Mouse (Mus musculus) forebrain, embryonic 16.5 days (tissue): Measurements from ENCODE around the gene Adarb2. TPM values are rescaled to one million over a fixed set of nuclear protein-coding genes. Genes with fewer than 3 reads are reported as not detected.
A peak's percentile ranks its signal among the peaks of the same experiment; 100 is the strongest.

ENCODE experiments used
- ATAC-seq: fragments of 200-750 bp; cut with Nextera tagmentation; 2 replicates; pipeline ENCODE4 v1.8.0; 2017; ENCODE audit warnings: mild to moderate bottlenecking, moderate library complexity
- H3K27ac ChIP-seq: fragments of 300-500 bp; sonication (generic); 2 replicates; pipeline ENCODE4 v1.5.1; 2014; ENCODE audit warnings: low read length, control low read depth
- H3K27me3 ChIP-seq: fragments of 300-500 bp; sonication (generic); replicated peaks from 2 replicates; pipeline ENCODE4 v1.6.1; 2014; ENCODE audit warnings: low read length; ENCODE audit not compliant: control insufficient read depth, insufficient read depth
- H3K36me3 ChIP-seq: fragments of 300-500 bp; sonication (generic); 2 replicates; pipeline ENCODE4 v1.6.1; 2014; ENCODE audit not compliant: control insufficient read depth, insufficient read depth
- H3K4me1 ChIP-seq: fragments of 300-500 bp; sonication (generic); replicated peaks from 2 replicates; pipeline ENCODE4 v1.6.1; 2014; ENCODE audit warnings: low read length; ENCODE audit not compliant: control insufficient read depth, insufficient read depth
- H3K4me2 ChIP-seq: fragments of 300-500 bp; sonication (generic); 2 replicates; pipeline ENCODE4 v1.6.1; 2014; ENCODE audit warnings: mild to moderate bottlenecking, low read length, control low read depth
- H3K4me3 ChIP-seq: fragments of 300-500 bp; sonication (generic); replicated peaks from 2 replicates; pipeline ENCODE4 v1.5.1; 2014; ENCODE audit warnings: mild to moderate bottlenecking, low read length, control low read depth
- H3K9ac ChIP-seq: fragments of 300-500 bp; sonication (generic); replicated peaks from 2 replicates; pipeline ENCODE4 v1.6.1; 2014; ENCODE audit warnings: low read depth, low read length, control low read depth
- H3K9me3 ChIP-seq: fragments of 300-500 bp; sonication (generic); 2 replicates; pipeline ENCODE4 v1.6.1; 2016; ENCODE audit warnings: low read length; ENCODE audit not compliant: control insufficient read depth
- WGBS: fragments of 180-500 bp; shearing (Covaris S2); extraction: QIAGEN DNeasy Blood & Tissue Kit; methylation state at CpG from one replicate; pipeline ENCODE4 v1.1.7; 2014; 5-methylcytosine and 5-hydroxymethylcytosine counted together
- polyA plus RNA-seq: library from polyadenylated mRNA; unstranded; fragments of >200 nt; fragmentation: Nextera tagmentation; extraction: Ambion mirVana; gene quantifications from 2 replicates; pipeline ENCODE4 v1.2.1, GENCODE M21; 2015

Adarb2 gene
- polyA plus RNA-seq, result 16.5 and 30.0 TPM in 2 replicates

GRCm38 (mm10) chr13:8202681-8203476 lies at the start of gene Adarb2:
Gene Adarb2 (plus strand): TSS chr13:8202866.
- peak within 1 kb of the TSS; percentile 57 for H3K9ac ChIP-seq
- H3K4me3 ChIP-seq, result peak within 1 kb of the TSS; percentile 45
- no peaks in the 10 kb centered on the region for H3K27me3 ChIP-seq
- ATAC-seq, result peak; percentile 94
- 0% methylated on average over 26 of the region's 26 CpGs for WGBS
- H3K36me3 ChIP-seq, result no peaks in the 10 kb centered on the region
- peaks cover 22% of the 10 kb centered on the region for H3K4me1 ChIP-seq
- H3K4me2 ChIP-seq, result peak within 1 kb of the TSS; percentile 76
- H3K9me3 ChIP-seq, result no peaks in the 10 kb centered on the region
- H3K27ac ChIP-seq, result peak within 1 kb of the TSS; percentile 24

- ATAC-seq, result peak; percentile 52; the same call in 1 of the 2 replicates
- H3K27ac ChIP-seq, result no peak overlapping the region
- no peaks in the 10 kb centered on the region for H3K4me1 ChIP-seq
- 60% methylated on average over 1 of the region's 1 CpGs for WGBS
- H3K4me2 ChIP-seq, result no peak overlapping the region
- no peaks in the 10 kb centered on the region for H3K9me3 ChIP-seq
- H3K27me3 ChIP-seq, result no peaks in the 10 kb centered on the region
- no peak overlapping the region for H3K4me3 ChIP-seq
- no peaks in the 10 kb centered on the region for H3K36me3 ChIP-seq
- H3K9ac ChIP-seq, result no peak overlapping the region
Measured at GRCm38 (mm10) chr13:8173800-8174199, 28.9 kb upstream of the Adarb2 start.

GRCm38 (mm10) chr13:8191977-8192376 lies 10.7 kb upstream of the Adarb2 start:
- H3K27ac ChIP-seq, result no peak overlapping the region

GRCm38 (mm10) chr13:8199186-8199880 lies 3.3 kb upstream of the Adarb2 start:
- Histone ChIP-seq H3K4me1 (peaks cover 16% of the 10 kb centered on the region), H3K9ac (no peak overlapping the region), H3K36me3 (no peaks in the 10 kb centered on the region), H3K27ac (no peak overlapping the region), H3K4me3 (no peak overlapping the region), H3K27me3 (no peaks in the 10 kb centered on the region; the same call in 1 of the 2 replicates), H3K9me3 (no peaks in the 10 kb centered on the region), H3K4me2 (no peak overlapping the region)
- no peak for ATAC-seq
- WGBS, result 59% methylated on average over 3 of the region's 3 CpGs

More at GRCm38 (mm10) chr13:8191977-8192376, 10.7 kb upstream of the Adarb2 start:
- ATAC-seq, result no peak
- H3K9me3 ChIP-seq, result no peaks in the 10 kb centered on the region
- H3K36me3 ChIP-seq, result no peaks in the 10 kb centered on the region
- H3K27me3 ChIP-seq, result no peaks in the 10 kb centered on the region; the same call in 1 of the 2 replicates
- 32% methylated on average over 7 of the region's 7 CpGs for WGBS
- no peak overlapping the region for H3K4me2 ChIP-seq
- H3K9ac ChIP-seq, result no peak overlapping the region
- H3K4me3 ChIP-seq, result no peak overlapping the region
- no peaks in the 10 kb centered on the region for H3K4me1 ChIP-seq

- H3K4me2 ChIP-seq, result peak overlapping the region; percentile 76
- H3K36me3 ChIP-seq, result no peaks in the 10 kb centered on the region
- H3K4me1 ChIP-seq, result peaks cover 22% of the 10 kb centered on the region
- WGBS, result 0% methylated on average over 4 of the region's 4 CpGs
- 0 out of 2 replicates have a peak overlapping the region, but pooled peaks have one; percentile 24 for H3K27ac ChIP-seq
- peak overlapping the region; percentile 57 for H3K9ac ChIP-seq
- ATAC-seq, result peak; percentile 49
- H3K27me3 ChIP-seq, result no peaks in the 10 kb centered on the region
- peak overlapping the region; percentile 45 for H3K4me3 ChIP-seq
- no peaks in the 10 kb centered on the region for H3K9me3 ChIP-seq
Measured at GRCm38 (mm10) chr13:8203477-8203813, 779 bp downstream of the Adarb2 start.

GRCm38 (mm10) chr13:8207337-8207736 lies 4.7 kb downstream of the Adarb2 start:
- Histone ChIP-seq H3K4me3 (peak overlapping the region; percentile 32), H3K27ac (peak overlapping the region; percentile 27; the same call in 1 of the 2 replicates), H3K27me3 (no peaks in the 10 kb centered on the region), H3K4me1 (peaks cover 20% of the 10 kb centered on the region), H3K36me3 (no peaks in the 10 kb centered on the region), H3K9me3 (no peaks in the 10 kb centered on the region), H3K4me2 (peak overlapping the region; percentile 45), H3K9ac (0 out of 2 replicates have a peak overlapping the region, but pooled peaks have one; percentile 2)
- peak; percentile 61 for ATAC-seq
- whole genome bisulfite sequencing, result 38% methylated on average over 16 of the region's 16 CpGs

GRCm38 (mm10) chr13:8210776-8211175 lies 8.1 kb downstream of the Adarb2 start:
- Histone ChIP-seq H3K4me1 (peaks cover 6% of the 10 kb centered on the region), H3K27ac (no peak overlapping the region), H3K9me3 (no peaks in the 10 kb centered on the region), H3K4me2 (no peak overlapping the region), H3K4me3 (no peak overlapping the region), H3K9ac (no peak overlapping the region), H3K27me3 (no peaks in the 10 kb centered on the region), H3K36me3 (no peaks in the 10 kb centered on the region)
- WGBS, result 80% methylated on average over 4 of the region's 4 CpGs
- no peak for ATAC-seq

- Histone ChIP-seq H3K4me2 (no peak overlapping the region), H3K9me3 (no peaks in the 10 kb centered on the region), H3K27ac (no peak overlapping the region), H3K9ac (no peak overlapping the region), H3K27me3 (no peaks in the 10 kb centered on the region), H3K4me1 (no peaks in the 10 kb centered on the region), H3K4me3 (no peak overlapping the region), H3K36me3 (no peaks in the 10 kb centered on the region)
- WGBS, result 88% methylated on average over 1 of the region's 1 CpGs
- no peak for ATAC-seq
Measured at GRCm38 (mm10) chr13:8238871-8239270, 36.2 kb downstream of the Adarb2 start.

- WGBS, result 64% methylated on average over 5 of the region's 5 CpGs
- Histone ChIP-seq H3K27ac (no peak overlapping the region), H3K36me3 (no peaks in the 10 kb centered on the region), H3K27me3 (no peaks in the 10 kb centered on the region), H3K9me3 (no peaks in the 10 kb centered on the region), H3K4me1 (no peaks in the 10 kb centered on the region), H3K4me3 (no peak overlapping the region), H3K9ac (no peak overlapping the region), H3K4me2 (no peak overlapping the region)
- ATAC-seq, result no peak
Measured at GRCm38 (mm10) chr13:8248016-8248667, 45.5 kb downstream of the Adarb2 start.
